Comparison of ENCODE assay signal across 18 mouse cellular contexts in the genomic region with DNA sequence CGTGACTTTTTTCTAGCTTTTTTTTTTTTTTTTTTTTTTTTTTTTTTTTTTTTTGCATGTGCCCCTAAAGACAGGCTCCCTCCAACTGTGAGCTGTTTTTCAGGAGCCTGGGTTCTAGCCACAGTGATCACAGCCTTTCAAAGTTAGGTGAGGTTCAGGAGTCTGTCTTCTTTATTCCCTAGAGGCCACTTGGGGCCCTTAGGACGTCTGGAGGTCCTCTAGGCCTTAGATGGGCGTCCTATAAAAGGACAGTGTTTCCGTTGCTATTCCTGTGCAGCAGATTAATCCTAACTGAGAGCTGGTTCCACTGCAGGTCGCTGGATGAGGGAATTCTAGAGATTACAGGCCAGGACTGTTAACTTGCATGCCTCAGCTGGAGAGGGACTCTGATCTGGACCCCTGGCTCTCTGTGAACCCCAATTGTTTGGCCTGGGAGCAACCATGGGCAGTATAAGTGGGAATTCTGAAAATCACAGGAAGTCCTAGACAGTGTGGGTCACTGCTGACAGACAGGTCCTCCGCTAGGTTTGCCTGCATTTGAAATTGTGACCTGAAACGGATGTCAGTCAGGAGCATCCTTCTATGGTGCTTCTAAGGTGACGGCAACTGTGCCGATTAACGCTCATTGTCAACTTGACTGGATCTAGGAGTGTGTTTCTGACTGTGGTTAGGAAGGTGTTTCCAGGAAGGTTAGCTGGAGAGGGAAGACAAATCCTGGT. TPM values are rescaled to one million over a fixed set of nuclear protein-coding genes. Genes with fewer than 3 reads are reported as not detected.
DNase-seq lines count a peak whose midpoint lies in the region; ATAC-seq and TF ChIP-seq lines count a peak whose summit lies in the region.
"Had no signal": no experiment of that assay in that cellular context is flagged by ENCODE, and none has a peak within 500 bp of the region (broad histone marks: within the 10 kb centered on the region; RNA-seq: fewer than 3 reads in every experiment).

No protein-coding gene starts in this region.

- TF ChIP-seq POLR2A in MEL (IDR thresholded peaks at IDR 0.05; ENCODE audit: control insufficient read depth in 1 of 2, insufficient read depth in 1 of 2, low read depth in 1 of 2, low read length in 2 of 2, poor library complexity in 1 of 2), result no peak

- no peak for TF ChIP-seq EP300 in MEL (IDR thresholded peaks at IDR 0.05; ENCODE audit: low read depth in 1 of 2, low read length in 2 of 2)

- no peak for DNase-seq in heart, adult 8-10 months (ENCODE audit: low spot score)
- no peak for DNase-seq in lung, postnatal 36 days
- DNase-seq in MEL (ENCODE audit: low read depth, low spot score), result no peak
- no peak for DNase-seq in embryonic facial prominence, embryonic 14.5 days (ENCODE audit: low spot score)
- no peak for DNase-seq in right cerebral cortex, adult 2 months (ENCODE audit: low spot score in 2 of 2)
- DNase-seq: cerebellum, adult 18-20 months; thymus, postnatal 25 days had no signal

- no peak for TF ChIP-seq RAD21 in MEL (IDR thresholded peaks at IDR 0.05; ENCODE audit: low read depth, low read length)

- peak overlapping the region; percentile 27 for H3K4me2 ChIP-seq in heart, embryonic 15.5 days
- peak overlapping the region; percentile 42 for H3K4me2 ChIP-seq in lung, embryonic 16.5 days (ENCODE audit: low read depth, low read length)
- 0 out of 2 replicates have a peak overlapping the region, but pooled peaks have one; percentile 23 for H3K4me2 ChIP-seq in embryonic facial prominence, embryonic 14.5 days (ENCODE audit: low read depth, low read length)
- H3K4me2 ChIP-seq: neural tube, embryonic 13.5 days had no signal

- H3K79me2 ChIP-seq in MEL (ENCODE audit: control insufficient read depth, insufficient read depth, low read length, poor library complexity), result no peaks in the 10 kb centered on the region

- no peak for TF ChIP-seq CTCF in MEL (IDR thresholded peaks at IDR 0.05 in 2 of 3, conservative IDR thresholded peaks at IDR 0.05 in 1 of 3; ENCODE audit: control insufficient read depth in 1 of 3, insufficient read depth in 1 of 3, low read depth in 2 of 3, low read length in 3 of 3, poor library complexity in 1 of 3, severe bottlenecking in 1 of 3)

- no peaks in the 10 kb centered on the region for H3K9me3 ChIP-seq in heart, embryonic 15.5 days (replicated peaks)
- H3K9me3 ChIP-seq in lung, embryonic 16.5 days (ENCODE audit: control insufficient read depth, low read length), result no peaks in the 10 kb centered on the region
- no peaks in the 10 kb centered on the region for H3K9me3 ChIP-seq in MEL (replicated peaks; ENCODE audit: insufficient read depth, low read length)
- H3K9me3 ChIP-seq in embryonic facial prominence, embryonic 14.5 days (ENCODE audit: control insufficient read depth, low read length), result no peaks in the 10 kb centered on the region
- H3K9me3 ChIP-seq: kidney, embryonic 15.5 days; neural tube, embryonic 13.5 days had no signal

- H3K4me3 ChIP-seq in heart, embryonic 15.5 days, result no peak overlapping the region
- no peak overlapping the region; the same call in 1 of the 2 replicates for H3K4me3 ChIP-seq in lung, embryonic 16.5 days (ENCODE audit: low read length)
- H3K4me3 ChIP-seq in MEL (ENCODE audit: control insufficient read depth in 1 of 2, insufficient read depth in 1 of 2, low read depth in 2 of 2, low read length in 2 of 2), result no peak overlapping the region
- no peak overlapping the region for H3K4me3 ChIP-seq in embryonic facial prominence, embryonic 14.5 days (ENCODE audit: low read depth, low read length)
- H3K4me3 ChIP-seq: kidney, embryonic 15.5 days; neural tube, embryonic 13.5 days had no signal

- peaks cover 13% of the 10 kb centered on the region for H3K4me1 ChIP-seq in heart, embryonic 15.5 days (replicated peaks)
- peaks cover 21% of the 10 kb centered on the region for H3K4me1 ChIP-seq in lung, embryonic 16.5 days (replicated peaks; ENCODE audit: control insufficient read depth, insufficient read depth, low read length)
- no peaks in the 10 kb centered on the region; a peak in 1 of 4 replicates for H3K4me1 ChIP-seq in MEL (ENCODE audit: control insufficient read depth in 1 of 2, insufficient read depth in 2 of 2, low read length in 2 of 2)
- H3K4me1 ChIP-seq in embryonic facial prominence, embryonic 14.5 days (ENCODE audit: control insufficient read depth, insufficient read depth, low read length), result 0 out of 2 replicates have a peak, but pooled peaks cover 4% of the 10 kb centered on the region

- H3K36me3 ChIP-seq in heart, embryonic 15.5 days, result no peaks in the 10 kb centered on the region
- no peaks in the 10 kb centered on the region for H3K36me3 ChIP-seq in lung, embryonic 16.5 days (ENCODE audit: control insufficient read depth, insufficient read depth, low read length)
- no peaks in the 10 kb centered on the region for H3K36me3 ChIP-seq in MEL (ENCODE audit: control insufficient read depth in 1 of 2, insufficient read depth in 2 of 2, low read length in 2 of 2)
- H3K36me3 ChIP-seq in embryonic facial prominence, embryonic 14.5 days (ENCODE audit: control insufficient read depth, insufficient read depth, low read length), result no peaks in the 10 kb centered on the region
- H3K36me3 ChIP-seq: kidney, embryonic 15.5 days; neural tube, embryonic 13.5 days had no signal

- peaks cover 38% of the 10 kb centered on the region for H3K27me3 ChIP-seq in heart, embryonic 15.5 days
- peaks cover 14% of the 10 kb centered on the region for H3K27me3 ChIP-seq in lung, embryonic 16.5 days (ENCODE audit: control insufficient read depth, insufficient read depth, low read depth, low read length)
- H3K27me3 ChIP-seq in MEL (ENCODE audit: control insufficient read depth in 1 of 2, insufficient read depth in 2 of 2, low read length in 2 of 2), result peaks cover 0 to 2% of the 10 kb centered on the region in 2 experiments; a peak in 3 of 4 replicates
- peaks cover 58% of the 10 kb centered on the region for H3K27me3 ChIP-seq in embryonic facial prominence, embryonic 14.5 days (replicated peaks; ENCODE audit: control insufficient read depth, insufficient read depth, low read length)

- 19% methylated on average over 10 of the region's 10 CpGs for WGBS in heart, embryonic 15.5 days
- 21% methylated on average over 10 of the region's 10 CpGs for WGBS in lung, embryonic 16.5 days
- WGBS in embryonic facial prominence, embryonic 14.5 days, result 18% methylated on average over 10 of the region's 10 CpGs

- no peak; the same call in 1 of the 2 replicates for ATAC-seq in heart, embryonic 15.5 days (replicated peaks; ENCODE audit: insufficient number of reproducible peaks, insufficient read depth, low FRiP score, low read depth)
- no peak for ATAC-seq in lung, embryonic 16.5 days (ENCODE audit: low read depth)
- no peak for ATAC-seq in embryonic facial prominence, embryonic 14.5 days (ENCODE audit: low read depth)
- ATAC-seq: Patski had no signal

- H3K27ac ChIP-seq in heart, embryonic 15.5 days, result no peak overlapping the region
- H3K27ac ChIP-seq in lung, embryonic 16.5 days (ENCODE audit: low read length), result no peak overlapping the region
- H3K27ac ChIP-seq in MEL (ENCODE audit: control insufficient read depth, low read depth, low read length), result no peak overlapping the region
- no peak overlapping the region for H3K27ac ChIP-seq in embryonic facial prominence, embryonic 14.5 days (replicated peaks; ENCODE audit: low read depth, low read length)
- H3K27ac ChIP-seq: kidney, embryonic 15.5 days; neural tube, embryonic 13.5 days had no signal

- H3K9ac ChIP-seq in heart, embryonic 15.5 days, result no peak overlapping the region
- no peak overlapping the region for H3K9ac ChIP-seq in lung, embryonic 16.5 days (ENCODE audit: low read length)
- no peak overlapping the region for H3K9ac ChIP-seq in MEL (ENCODE audit: control insufficient read depth, low read depth, low read length, poor library complexity, severe bottlenecking)
- no peak overlapping the region for H3K9ac ChIP-seq in embryonic facial prominence, embryonic 14.5 days (ENCODE audit: low read depth, low read length)
- H3K9ac ChIP-seq: kidney, embryonic 15.5 days; neural tube, embryonic 13.5 days had no signal

TF ChIP-seq in MEL, 35 proteins besides CTCF, POLR2A, EP300 and RAD21:
- TF ChIP-seq ZNF384 (IDR thresholded peaks at IDR 0.05; ENCODE audit: low read depth, low read length), result peak; percentile 74
- no peak for TF ChIP-seq RCOR1 (IDR thresholded peaks at IDR 0.05; ENCODE audit: low read depth, low read length)
- no peak for TF ChIP-seq BHLHE40 (IDR thresholded peaks at IDR 0.05; ENCODE audit: borderline replicate concordance, low read depth, low read length)
- peak; percentile 33; the same call in 1 of the 2 replicates for TF ChIP-seq USF1 (IDR thresholded peaks at IDR 0.05; ENCODE audit: low read depth, low read length)
TF ChIP-seq in MEL: peak in this region for 2.

RNA-seq across cellular contexts. Expression of a gene that starts 51.2 kb away (rescaled TPM):
- not detected in 2 replicates for polyA plus RNA-seq in heart, embryonic 15.5 days (2015; fragmentation: Nextera tagmentation; extraction: Ambion mirVana)
- total RNA-seq in heart, adult 8-10 months (2022), result not detected
- not detected in 2 replicates for polyA plus RNA-seq in lung, embryonic 16.5 days (2015; fragmentation: Nextera tagmentation; extraction: Ambion mirVana)
- total RNA-seq in MEL (2012; rRNA removed), result not detected in 2 replicates
- not detected for polyA plus RNA-seq in MEL (2012; ENCODE audit: insufficient read depth in 1 of 2, insufficient read length in 2 of 2, low read depth in 1 of 2, low replicate concordance in 2 of 2, missing spikeins in 1 of 2)
- polyA plus RNA-seq in embryonic facial prominence, embryonic 14.5 days (2014; fragmentation: Nextera tagmentation; extraction: Ambion mirVana), result 5.7 and 7.7 TPM in 2 replicates
- total RNA-seq: layer of hippocampus, adult 8-10 months; left cerebral cortex, postnatal 10 days had no signal
- polyA plus RNA-seq: cortical plate, adult 2 months; gonadal fat pad, adult 2 months; liver, embryonic 16.5 days; Patski; small intestine, adult 2 months had no signal
